Mouse (Mus musculus) left cerebral cortex, adult 2 months (tissue): ENCODE measurements around the gene Zfhx3. TPM values are rescaled to one million over a fixed set of nuclear protein-coding genes. Genes with fewer than 3 reads are reported as not detected.

Experiments used
- DNase-seq, 2 experiments: peaks; one replicate each; pipeline ENCODE4 v3.0.0; 2021 to 2022; ENCODE audit warnings: low spot score in 2 of 2, mixed read lengths in 1 of 2; ENCODE audit errors: extremely low spot score in 1 of 2
- H3K27ac ChIP-seq: fragments of 200-600 bp; 2 replicates; pipeline ENCODE4 v1.8.1; 2022
- H3K4me3 ChIP-seq: fragments of 200-600 bp; 2 replicates; pipeline ENCODE4 v1.8.1; 2022
- CTCF ChIP-seq: fragments of 200-600 bp; IDR thresholded peaks from 2 replicates; pipeline ENCODE4 v1.8.1; 2022; ENCODE audit warnings: antibody characterized with exemption, mild to moderate bottlenecking, moderate library complexity
- intact Hi-C: fragments of 180-260 bp; cut with DNase I; formaldehyde crosslinking; loops from one replicate; pipeline ENCODE4 v1.15.1; 2025
- total RNA-seq, 2 experiments: library from RNA; stranded (reverse); gene quantifications; 2 replicates each; pipeline ENCODE4 v1.2.3; 2021

The Zfhx3 gene
- total RNA-seq, 2 experiments from 2014 or later = 5.0 to 5.1 TPM

DNA sequence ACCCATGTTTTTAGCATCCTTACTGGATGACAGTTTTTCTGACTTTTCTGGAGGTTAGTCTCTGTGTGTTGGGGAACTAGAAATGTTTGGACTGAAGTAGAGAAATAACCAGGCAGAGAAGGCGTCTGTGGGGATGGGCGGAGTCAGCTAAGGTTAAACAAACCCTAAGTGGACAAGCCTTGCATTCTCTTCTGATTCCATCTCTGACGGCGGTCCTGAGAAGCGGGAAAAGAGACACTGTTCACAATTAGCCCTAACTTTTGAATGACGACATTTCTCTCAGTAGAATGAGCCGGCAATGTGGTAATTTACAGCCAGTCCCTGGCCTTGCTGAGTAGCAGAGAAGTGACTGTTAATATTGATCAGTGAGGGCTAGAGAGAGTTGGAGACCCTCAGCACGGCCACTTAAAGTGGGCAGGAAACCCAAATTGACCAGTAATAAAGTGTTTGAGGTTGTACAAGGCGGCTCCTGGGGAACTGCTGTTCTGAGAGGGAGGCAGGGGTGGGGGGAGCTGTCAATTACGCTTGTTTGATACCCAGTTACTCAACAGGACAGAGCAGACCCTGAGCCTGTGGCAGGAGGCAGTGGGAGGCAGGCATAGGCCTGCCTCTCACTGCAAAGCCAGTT, 162.1 kb downstream of the Zfhx3 start:
- Histone ChIP-seq H3K27ac (no peak overlapping the region), H3K4me3 (no peak overlapping the region)
- intact Hi-C loops = loop anchor here (5.0 kb wide), 1 partner anchor 222 kb away; no protein-coding TSS in a partner anchor
- DNase-seq = no peak
- TF ChIP-seq CTCF = no peak

DNA sequence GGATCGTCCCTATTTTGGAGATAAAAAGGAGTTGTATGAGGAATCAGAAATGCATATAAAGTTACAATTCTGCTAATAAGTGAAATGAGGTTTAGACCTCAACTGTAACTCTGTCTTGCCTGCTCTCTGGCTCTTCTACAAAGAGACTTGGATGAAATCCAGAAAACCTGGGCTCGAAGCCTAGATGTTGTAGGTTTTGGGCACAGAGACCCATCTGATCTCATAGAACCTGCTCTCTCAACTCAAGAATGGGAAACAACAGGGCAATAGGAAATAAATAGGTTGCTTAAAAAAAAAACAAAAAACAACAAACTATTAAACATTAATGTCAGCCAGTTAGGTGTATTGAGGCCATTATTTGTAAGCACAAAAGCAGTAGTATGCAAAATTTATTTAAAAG, 182.6 kb downstream of the Zfhx3 start:
- intact Hi-C loops = no loop called here
- no peak for DNase-seq
- Histone ChIP-seq H3K27ac (no peak overlapping the region), H3K4me3 (no peak overlapping the region)
- TF ChIP-seq CTCF = no peak

DNA sequence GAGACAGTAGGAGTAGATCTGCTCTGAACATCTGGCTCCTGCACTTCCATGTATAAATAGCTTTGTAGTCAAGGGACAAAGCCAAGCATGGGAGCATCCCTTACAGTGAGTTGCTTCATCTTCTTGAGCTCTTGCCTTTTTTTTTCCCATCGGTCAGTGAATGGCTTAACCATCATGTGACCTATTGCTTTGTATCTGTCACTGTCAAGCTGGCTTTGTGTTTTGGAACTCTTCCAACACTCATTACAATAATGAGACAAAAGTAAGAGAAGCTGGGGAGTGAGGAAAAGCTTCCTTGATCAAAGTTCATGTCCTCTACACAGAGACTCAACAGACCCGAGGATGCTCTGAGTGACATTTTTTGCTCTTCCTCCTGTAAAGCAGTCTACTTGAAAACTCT, 183.0 kb downstream of the Zfhx3 start:
- TF ChIP-seq CTCF = no peak
- DNase-seq = no peak
- intact Hi-C loops = no loop called here
- Histone ChIP-seq H3K4me3 (no peak overlapping the region), H3K27ac (no peak overlapping the region)

DNA sequence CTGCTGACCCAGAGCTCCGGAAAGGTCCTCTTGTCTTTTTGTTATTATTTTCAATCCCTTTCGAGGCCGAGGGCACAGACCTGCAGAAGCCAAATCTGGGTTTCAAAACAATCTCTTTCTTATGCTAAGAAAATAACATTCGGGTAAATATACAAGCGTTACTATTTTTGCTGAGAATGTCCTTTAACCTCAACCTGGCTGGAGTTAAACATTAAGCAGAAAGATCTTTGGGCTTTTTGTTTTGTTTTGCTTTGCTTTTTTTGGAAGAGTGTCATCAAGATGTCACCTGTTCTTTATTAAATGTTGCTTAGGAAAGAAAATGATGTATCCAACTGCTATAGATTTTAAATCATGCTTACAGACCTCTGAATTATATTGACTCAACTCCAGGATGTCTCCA, 204.1 kb downstream of the Zfhx3 start:
- no peak for TF ChIP-seq CTCF
- Histone ChIP-seq H3K4me3 (no peak overlapping the region), H3K27ac (no peak overlapping the region)
- no peak for DNase-seq
- intact Hi-C loops = no loop called here

DNA sequence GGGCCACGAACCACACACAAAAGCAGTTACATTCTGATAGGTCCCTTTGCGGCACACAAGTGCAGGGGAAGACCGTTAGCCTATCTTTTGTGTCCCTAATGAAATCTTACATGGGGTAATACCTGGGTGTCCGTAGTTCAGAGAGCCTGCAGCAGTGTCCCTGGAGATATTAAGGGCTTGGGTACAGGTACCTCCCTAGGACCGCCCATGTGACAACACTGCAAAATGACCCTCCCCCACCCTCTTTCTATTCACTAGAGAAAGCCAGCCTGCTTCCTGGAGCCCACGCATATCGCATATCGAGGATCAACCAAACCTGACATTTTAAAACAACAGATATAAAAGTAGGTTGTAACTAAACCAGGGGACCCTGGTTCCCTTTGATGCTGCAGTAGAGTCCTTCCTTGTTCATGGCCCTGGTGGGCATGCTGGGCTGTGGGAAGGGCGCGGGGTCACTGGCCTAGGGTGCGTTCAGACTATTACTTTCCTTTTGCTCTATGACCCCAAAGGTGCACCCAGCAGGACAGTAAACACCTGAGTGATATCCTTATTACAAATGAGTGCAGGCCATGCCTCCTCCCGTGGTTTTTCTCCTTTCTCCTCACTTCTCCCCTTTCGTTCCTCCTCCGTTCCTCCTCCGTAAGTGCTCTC, 206.3 kb downstream of the Zfhx3 start:
- Histone ChIP-seq H3K27ac (no peak overlapping the region), H3K4me3 (no peak overlapping the region)
- intact Hi-C loops = no loop called here
- TF ChIP-seq CTCF = no peak
- DNase-seq = no peak

DNA sequence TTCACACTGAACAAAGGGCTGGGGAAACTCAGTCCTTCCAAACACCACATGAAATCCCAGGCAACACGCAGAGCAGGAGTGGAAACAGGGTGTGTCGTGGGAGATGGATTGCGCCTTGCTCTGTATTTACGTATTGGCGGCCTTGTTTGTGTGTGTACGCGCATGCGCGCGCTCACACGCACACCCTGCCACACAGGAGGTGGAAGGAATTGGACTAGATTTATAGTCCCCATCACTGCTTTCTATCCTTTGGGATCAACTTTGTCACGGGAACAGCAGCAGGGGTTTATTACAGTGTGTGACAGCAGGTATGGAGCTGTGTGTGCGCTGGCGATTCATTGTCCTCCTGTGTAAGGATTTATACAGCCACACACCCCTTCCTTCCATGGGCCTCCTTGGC, 228.4 kb downstream of the Zfhx3 start:
- no peak overlapping the region for H3K27ac ChIP-seq
- intact Hi-C loops = no loop called here
- TF ChIP-seq CTCF = no peak
- no peak for DNase-seq
- H3K4me3 ChIP-seq = no peak overlapping the region

DNA sequence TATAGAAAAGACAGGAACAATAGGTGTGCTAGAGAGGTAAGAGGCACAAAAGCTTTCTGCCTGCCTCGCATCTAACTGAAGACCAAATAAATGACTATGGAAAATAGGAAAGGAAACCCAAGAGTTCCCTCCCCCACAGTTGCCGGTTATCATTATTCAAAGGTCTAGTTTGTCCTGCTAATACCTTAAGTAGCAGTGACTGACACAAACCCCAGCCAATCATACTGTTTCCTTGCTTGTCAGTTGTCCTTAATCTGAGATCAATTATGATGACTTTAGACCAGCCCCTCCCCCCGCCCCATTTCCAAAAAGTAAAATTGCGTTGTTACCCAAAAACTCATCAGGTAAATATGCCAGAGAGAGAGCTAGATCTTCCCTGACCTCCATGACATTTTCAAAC, 240.9 kb downstream of the Zfhx3 start:
- H3K27ac ChIP-seq = no peak overlapping the region
- H3K4me3 ChIP-seq = no peak overlapping the region
- no peak for TF ChIP-seq CTCF
- intact Hi-C loops = no loop called here
- no peak for DNase-seq

DNA sequence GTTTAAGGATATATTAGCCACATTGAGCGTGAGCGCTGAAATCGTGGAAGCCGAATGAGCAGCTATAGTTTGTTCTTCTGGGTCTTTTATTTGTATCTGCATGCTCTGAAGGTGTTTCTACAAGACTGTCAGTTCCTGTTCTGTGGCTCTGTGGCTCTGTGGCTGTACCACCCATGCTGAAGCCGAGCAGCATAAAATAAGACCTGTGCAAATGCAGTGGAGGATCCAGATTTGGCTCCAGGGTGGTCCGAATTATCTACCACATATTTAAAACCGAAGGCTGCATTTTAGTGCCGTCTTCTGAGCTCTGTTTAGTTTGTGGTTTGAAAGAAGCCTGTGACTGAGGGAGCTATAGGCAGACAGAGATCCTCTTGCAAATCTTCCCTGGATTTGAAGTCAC, 241.5 kb downstream of the Zfhx3 start:
- H3K4me3 ChIP-seq = no peak overlapping the region
- intact Hi-C loops = no loop called here
- no peak for DNase-seq
- TF ChIP-seq CTCF = no peak
- H3K27ac ChIP-seq = no peak overlapping the region

DNA sequence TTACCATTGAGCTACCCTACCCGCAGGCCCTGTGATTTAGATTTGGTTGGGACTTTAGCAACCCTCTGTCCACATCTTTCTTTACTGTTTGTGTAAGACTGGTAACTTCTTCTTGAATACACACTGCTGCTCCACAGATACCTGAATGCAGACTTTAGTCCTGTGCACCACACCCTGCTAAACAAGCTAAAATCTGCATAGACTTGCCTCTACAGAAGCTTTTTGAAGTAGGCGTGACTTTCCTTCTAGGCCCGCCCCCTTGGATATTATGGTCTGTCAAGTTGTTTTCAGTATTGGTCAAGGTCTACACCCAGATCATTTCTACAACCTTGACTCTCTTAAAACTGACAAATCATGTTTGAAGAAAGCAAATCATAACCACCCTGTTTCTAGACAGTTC, 243.8 kb downstream of the Zfhx3 start:
- TF ChIP-seq CTCF = no peak
- intact Hi-C loops = no loop called here
- no peak for DNase-seq
- Histone ChIP-seq H3K4me3 (no peak overlapping the region), H3K27ac (no peak overlapping the region)

DNA sequence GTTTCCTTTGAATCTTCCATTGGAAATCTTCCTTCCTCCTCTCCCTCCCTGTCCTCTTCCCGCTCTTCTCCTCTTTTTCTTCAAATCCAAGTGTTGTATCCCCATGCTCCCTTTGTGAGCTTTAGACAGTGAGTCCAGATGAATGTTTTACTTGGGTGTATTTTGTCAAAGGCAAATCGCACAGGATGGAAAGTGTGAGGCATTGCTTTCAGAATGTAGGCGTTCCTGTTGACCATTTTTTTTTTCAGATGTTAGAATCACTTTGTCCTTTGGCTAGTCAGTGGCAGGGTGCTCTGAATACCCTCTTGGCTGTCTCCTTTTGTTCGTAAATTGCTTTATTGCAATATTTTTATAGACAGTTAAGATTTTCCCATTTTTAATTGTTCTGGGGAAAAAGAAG, 245.6 kb downstream of the Zfhx3 start:
- no peak overlapping the region for H3K4me3 ChIP-seq
- intact Hi-C loops = no loop called here
- H3K27ac ChIP-seq = no peak overlapping the region
- no peak for TF ChIP-seq CTCF
- DNase-seq = no peak

DNA sequence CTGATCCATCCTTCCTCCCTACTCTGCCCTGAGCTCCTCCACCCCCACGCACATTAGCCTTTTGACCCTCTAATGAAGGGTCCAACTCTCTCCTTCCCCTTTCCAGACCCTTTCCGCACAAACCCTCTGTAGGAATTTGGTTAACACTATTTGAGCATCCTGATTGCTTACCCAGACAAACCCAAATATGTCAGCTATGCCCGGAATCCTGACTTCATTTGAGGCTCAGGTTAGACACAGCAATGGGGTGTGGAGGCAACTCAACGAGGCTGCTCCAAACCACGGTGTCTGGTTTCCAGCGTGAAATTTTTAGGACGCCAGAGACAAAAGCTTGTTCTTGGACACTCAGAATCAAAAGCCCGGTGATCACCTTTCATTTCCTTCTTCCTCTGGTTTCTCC, 252.1 kb downstream of the Zfhx3 start:
- intact Hi-C loops = no loop called here

DNA sequence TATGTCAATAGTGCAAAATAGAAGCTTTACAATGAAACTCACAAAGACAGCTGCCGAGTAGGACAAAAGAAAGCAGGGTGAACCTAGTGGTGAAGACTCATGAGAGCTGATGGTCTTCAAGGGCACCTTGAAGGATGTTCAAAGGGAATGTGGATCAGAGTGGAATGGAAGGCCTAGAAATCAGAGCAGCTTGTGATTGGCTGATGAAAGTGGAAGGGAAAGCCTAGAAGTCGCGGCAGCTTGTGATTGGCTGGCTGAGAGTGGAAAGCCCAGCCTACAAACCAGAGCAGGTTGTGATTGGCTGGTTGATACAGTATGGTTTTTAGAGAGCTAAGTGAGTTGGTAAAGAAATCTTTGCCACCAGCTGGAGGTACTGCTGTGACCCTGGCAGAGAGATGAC, 272.6 kb downstream of the Zfhx3 start:
- intact Hi-C loops = no loop called here

More for the DNA sequence above, 252.1 kb downstream of the Zfhx3 start:
- no peak for DNase-seq
- Histone ChIP-seq H3K27ac (no peak overlapping the region), H3K4me3 (no peak overlapping the region)
- no peak for TF ChIP-seq CTCF

More for the DNA sequence above, 272.6 kb downstream of the Zfhx3 start:
- H3K4me3 ChIP-seq = no peak overlapping the region
- no peak for TF ChIP-seq CTCF
- DNase-seq = no peak
- H3K27ac ChIP-seq = no peak overlapping the region
